Mouse (Mus musculus): ENCODE results near the gene Prnp.

The Prnp gene

DNA sequence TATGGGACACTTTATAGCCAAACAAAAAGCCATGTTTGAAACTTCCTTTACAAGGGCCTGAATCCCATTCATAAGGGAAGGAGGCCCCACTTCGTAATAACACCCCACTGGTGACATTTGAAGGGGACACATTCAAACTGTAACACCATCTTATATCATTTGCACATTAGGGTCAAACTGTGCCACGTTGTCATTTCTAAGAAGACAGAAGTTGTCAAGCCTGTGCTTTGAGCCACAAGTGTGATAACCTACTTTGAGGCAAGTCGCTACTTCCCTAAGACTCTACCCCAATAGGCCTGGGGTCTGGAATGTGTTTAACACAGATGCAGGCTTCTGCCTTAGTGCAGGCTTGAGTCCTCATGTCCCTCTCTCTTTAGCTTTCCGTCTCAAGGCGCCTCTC, 2.4 kb upstream of the Prnp start:
- no peak for DNase-seq

DNA sequence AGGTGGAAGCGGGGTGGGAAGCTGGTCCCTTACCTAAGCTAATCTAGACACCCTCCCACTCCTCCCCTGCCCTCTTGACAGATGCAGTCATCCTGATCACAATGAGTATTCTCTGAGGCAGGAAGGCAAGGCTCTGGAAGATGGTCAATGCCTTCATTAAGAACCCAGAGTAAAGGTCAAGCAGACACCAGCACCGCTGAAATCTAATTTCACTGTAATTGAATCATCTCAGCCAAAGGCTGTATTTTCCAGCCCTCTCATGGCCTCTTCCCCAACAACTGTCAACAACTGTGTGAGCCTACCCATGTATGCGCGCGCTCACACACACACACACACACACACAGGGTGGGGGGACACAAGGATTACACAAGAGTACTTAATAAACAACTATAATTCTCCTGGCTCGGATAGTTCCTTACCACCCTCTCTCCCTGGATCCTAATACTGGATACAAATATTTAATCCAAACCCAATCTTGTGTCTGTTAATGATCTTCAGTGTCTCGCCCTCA, 1.3 kb upstream of the Prnp start:
- DNase-seq: peak; percentile 41 to 59

DNA sequence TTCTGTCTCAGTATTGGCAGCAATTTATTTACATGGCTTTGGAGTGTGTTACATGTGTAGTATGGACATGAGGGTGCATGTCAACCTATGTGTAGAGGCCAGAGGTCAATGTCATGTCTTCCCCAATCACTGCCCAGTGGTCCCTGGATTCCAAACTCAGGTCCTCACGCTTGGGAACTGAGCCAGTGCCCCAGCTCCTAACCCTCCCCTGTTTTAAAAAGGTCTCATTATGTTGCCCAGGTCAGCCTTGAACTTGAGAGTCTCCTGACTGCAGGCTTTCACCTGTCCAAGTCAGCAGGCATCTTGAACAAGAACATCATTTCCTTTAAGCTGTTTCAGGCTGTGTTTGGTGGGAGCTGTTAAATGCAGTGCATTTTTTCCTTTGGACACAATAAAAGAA, 822 bp upstream of the Prnp start:
- DNase-seq: peak in 1 of 2 experiments; percentile 24

DNA sequence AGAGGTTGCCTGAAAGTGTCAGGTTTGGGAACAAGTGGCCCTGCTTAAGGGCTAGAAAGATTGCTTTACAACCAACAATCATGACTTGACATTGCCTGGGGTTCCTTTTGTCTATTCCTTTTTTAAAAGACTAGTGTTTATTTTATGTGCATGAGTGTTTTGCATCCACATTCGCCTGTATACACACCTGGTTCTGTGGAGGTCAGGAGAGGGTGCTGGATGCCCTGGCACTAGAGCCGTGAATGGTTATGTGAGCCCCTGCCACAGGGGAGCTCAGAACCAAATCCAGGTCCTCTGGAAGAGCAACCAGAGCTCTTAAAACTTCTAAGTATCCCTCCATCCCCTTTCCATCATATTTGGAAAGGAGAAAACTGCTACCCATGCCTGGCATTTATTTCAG, 1.1 kb downstream of the Prnp start:
- DNase-seq: no peak

DNA sequence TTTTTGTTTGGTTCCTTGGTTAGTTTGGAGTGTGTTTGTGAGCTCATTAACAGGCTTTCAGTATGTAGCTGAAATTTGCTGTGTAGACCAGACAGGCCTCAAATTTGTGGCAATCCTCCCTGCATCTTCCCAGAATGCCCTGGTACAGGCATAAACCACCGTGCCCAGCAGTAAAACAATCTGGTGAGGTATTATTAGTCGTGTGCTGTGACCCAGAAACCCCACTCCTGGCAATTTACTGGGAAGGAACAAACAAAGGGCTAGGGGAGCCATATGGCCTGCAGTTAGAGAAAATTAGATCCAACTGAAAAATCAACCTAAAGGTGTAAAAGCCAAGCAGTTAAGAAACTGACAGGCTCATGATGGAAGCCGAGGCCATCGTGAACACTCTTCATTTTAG, 1.6 kb downstream of the Prnp start:
- peak in 1 of 2 experiments; percentile 13 for DNase-seq

DNA sequence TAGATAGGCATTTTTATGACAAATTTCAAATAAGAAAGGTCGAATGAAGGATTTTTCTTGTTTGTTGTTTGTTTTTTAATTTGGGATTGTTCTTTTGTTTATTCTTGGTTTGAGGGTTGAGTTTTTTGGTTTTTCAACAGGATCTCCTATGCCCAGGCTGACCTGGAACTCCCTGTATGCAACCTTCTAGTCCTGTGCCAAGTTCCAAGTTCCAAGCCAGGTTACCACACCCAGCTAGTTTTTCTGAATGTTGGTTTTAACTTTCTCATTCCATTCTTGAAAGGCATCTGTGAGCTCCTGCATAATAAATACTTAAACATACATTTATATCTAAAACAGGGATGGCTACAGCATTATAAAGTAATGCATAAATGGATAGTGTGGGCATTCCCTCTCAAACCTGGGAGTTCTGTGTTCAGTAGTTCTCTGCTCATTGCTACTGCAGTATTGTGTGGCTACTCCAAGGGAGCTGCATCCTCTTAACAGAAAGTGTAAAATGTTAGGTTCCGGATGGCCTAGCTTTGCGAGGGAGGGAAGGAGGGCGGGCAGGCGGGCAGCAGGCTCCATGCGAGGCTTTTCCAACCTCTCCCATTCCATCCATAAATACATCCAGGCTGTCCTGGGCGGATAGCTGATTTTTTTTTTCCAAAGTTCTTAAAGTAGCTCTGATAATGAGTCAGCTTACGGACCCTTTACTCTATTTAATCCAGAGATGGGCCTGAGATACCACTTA, 3.0 kb downstream of the Prnp start:
- DNase-seq: peak; percentile 33 to 47

DNA sequence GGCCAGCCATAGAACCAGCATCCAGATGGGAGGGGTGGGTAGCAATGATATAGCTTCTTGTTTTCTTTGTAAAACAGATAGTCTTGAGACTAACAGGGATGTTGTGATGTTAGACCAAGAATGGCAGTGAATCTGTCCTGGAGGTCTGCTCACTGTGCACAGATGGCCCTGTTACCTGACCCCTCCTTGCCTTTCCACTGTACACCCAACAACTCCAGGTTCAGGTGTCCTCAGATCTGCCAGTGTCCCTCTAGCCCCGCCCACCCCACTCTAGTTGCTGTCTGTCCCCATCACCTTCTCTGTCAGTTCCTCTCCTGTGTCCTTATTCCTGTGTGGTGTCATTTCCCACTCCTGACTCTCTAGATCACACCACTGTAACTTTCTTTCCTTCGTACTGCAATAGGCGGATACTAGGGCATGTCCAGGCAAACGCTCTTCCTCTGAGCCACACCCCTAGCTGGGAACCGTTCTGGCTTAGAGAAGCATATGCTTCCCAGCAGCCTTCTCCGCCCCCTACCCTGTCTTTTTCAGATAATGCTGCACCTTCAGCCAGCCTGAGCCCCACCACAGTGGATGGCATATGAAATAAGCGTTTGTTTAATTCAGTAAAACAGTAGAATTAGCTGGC, 22.7 kb downstream of the Prnp start:
- no peak for DNase-seq

DNA sequence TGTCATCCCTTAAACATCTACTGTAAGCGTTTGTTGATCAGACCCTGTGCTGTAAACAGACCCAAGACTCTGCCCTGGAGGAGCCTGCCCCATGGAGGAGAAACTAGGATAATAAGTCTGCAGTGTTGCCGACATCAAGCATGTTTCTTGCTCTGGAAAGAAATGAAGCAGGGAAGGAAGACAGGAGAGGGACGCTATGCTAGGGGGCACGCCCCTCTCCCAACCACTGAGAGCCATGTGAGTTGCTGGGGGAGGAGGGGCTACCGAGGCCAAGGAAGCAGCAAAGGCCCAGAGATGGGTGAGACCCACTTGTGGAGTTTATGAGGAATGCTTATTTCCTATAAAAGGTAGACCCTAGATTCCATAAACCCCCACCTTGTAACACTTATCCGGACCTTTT, 23.3 kb downstream of the Prnp start:
- DNase-seq: no peak

DNA sequence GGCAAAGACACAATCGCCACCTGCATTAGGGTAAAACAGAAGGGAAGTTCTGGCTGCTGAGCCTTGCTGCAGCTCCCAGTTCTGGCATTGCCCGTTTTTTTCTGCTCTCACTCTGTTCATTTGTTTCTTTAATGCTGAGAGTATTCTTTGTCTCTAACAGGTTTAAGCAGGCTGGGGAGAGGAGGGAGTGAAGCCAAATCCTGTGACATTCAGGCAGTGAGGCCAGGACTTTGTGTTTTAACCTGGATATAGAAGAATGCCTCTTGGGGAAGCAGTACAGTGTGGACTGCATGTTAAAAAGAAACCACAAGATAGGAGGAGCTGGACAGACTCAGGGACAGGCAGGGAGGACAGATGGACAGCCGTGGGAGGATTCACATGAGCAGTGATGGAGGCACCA, 23.9 kb downstream of the Prnp start:
- DNase-seq: peak; percentile 47 to 51

DNA sequence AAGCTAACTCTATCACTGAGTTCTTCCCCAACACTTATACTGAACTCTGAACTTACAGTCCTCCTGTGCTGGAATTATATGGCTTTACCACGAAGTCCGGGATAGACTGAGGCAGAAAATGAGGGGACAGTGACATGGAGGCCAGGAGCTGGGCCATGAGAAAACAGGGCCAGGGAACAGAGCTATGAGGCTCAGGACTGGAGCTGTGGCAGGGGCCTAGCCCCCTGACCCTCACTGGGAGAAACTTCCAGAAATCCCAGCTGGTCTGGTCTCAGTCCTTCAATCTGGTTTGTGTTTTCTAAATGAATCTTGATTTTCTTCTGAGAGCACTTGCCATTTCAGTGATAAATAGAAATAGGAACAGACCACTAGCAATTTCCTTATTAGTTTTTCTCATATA, 24.5 kb downstream of the Prnp start:
- DNase-seq: no peak

DNA sequence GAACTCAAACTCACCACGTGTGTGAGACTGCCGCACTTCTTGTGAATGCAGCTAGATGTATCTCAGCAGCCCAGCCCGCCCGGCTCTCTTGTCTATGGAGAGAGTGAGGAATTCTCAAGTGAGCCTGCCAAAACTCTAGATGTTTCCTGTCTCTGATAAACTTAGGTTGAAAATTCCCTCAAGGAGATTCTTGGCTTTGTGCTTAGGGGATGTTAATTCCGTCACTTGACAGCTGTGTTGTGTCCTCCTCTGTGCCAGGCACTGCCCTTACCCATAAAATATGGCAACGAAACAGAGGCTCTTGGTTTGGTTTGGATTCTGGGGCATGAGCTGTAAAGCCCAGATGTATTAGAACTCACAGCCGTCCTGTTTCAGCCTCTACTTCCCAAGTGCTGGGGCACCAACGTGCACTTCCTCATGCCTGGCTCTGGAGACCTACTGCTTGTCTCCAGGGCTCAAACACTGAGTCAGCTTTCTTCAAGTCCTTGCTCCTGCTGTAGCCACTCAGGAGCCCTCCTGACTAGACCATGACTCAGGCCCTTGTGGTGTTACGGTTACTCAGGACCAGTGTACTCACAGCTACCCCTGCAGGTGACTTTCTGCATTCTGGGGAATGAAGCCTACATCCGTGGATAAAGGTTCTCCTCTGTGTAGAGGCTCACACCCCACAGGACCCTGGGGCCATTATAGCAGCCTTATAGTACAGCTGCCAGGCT, 25.8 kb downstream of the Prnp start:
- peak in 1 of 2 experiments; percentile 32 for DNase-seq

DNA sequence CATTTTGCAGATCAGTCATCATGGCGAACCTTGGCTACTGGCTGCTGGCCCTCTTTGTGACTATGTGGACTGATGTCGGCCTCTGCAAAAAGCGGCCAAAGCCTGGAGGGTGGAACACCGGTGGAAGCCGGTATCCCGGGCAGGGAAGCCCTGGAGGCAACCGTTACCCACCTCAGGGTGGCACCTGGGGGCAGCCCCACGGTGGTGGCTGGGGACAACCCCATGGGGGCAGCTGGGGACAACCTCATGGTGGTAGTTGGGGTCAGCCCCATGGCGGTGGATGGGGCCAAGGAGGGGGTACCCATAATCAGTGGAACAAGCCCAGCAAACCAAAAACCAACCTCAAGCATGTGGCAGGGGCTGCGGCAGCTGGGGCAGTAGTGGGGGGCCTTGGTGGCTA, 26.7 kb downstream of the Prnp start:
- DNase-seq: no peak

DNA sequence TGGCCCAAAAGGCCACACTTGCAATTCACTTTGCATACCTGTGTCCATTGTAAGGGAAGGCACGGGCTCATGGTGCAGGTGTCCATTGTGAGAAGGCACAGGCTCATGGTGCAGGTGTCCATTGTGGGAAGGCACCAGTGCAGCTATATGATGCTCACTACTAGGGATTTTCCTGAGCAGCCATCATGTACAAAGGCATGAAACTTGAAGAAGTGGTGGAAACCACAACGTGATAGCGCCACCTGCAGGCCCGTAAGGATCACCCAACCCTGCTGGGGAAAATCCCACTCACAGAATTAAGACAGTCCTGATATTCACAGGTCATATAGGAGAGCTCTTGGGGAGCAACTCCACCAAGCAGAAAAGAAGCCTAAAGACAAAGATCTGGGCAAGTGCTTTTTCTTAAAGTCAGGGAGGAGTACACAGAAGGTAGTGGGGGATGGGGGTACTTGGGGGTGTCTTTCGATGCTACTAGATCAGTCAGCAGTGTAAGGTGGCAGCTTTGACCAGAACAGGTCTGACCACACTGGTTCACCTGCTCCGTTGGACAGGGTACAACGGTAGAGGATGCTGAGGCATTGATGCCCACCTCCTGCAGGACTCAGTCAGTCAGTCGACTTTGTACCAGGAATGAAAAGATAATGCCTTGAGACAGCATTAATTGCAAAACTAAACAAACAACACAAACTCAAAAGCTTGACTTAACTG, 29.8 kb downstream of the Prnp start:
- peak; percentile 44 to 83 for DNase-seq

DNA sequence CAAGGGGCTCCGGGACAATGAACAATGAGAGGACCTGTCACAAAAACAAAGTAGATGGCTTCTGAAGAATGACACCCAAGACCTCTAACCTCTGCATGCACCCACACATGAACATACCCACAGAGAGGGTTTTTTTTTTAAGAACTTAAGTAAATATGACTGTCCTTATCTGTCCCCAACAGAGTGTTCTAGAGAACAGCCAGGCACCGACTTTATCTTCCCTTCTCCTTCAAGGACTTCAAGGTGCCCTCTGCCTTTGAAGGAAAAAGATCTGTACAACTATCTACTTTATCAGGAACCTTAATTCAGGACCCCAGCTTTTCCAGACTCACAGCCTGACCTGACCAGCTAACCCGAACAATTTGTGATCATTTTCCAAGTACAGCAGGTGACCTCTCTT, 30.8 kb downstream of the Prnp start:
- no peak for DNase-seq

DNA sequence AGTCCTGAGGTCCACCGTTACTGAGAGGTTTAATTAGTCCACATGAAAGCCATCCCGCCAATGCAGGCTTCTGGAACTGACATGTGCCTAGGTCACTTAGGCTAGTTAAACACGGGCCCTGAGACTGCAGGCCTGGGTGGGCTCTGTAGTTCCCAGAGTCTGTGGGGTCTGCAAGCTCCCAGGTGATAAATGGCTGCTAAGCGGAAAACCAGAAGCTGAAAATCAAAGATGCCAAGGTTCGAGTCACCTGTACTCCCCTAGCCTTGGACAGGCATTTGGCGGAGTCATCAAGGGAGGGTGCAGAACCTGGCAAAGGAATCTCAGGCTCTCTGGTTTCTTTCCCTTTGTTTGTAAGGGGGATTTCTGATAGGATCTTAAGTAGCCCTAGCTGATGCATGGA, 31.8 kb downstream of the Prnp start:
- no peak for DNase-seq

DNA sequence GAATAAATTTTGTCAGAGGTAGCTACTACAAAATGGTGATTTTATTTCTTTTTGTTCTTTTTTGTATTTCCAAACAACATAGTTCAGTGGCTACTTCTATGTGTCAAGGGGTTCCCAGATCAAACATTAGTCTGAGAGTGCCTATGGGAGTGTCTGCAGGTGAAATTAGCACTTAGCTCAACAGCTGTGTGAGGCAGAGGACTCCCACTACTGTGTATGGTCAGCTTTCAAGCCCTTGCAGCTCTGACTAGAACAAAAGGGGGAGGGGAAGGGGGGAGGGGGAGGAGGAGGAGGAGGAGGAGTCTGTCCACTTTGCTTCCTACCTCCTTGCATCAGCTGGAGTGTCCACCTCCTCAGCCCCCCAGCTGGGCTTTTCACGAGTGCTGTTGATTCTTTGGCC, 34.6 kb downstream of the Prnp start:
- no peak for DNase-seq

DNA sequence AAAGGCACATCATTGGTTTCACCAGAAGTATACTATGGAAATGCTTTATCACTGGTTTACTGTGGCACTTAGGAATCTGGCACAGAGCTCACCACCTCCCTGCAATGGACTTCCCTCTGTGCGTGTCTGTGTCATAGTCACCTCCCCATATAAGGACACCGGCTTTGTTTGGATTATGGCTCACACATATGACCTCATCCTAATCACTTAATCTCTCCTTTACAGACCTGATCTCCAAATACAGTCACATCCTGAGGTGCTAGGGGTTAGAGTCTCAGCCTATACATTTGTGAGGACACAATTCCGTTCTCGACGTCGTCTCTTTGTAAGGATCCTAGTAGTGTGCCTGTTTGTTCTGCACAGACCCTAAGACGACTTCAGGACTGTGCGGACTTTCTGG, 35.5 kb downstream of the Prnp start:
- DNase-seq: no peak

DNA sequence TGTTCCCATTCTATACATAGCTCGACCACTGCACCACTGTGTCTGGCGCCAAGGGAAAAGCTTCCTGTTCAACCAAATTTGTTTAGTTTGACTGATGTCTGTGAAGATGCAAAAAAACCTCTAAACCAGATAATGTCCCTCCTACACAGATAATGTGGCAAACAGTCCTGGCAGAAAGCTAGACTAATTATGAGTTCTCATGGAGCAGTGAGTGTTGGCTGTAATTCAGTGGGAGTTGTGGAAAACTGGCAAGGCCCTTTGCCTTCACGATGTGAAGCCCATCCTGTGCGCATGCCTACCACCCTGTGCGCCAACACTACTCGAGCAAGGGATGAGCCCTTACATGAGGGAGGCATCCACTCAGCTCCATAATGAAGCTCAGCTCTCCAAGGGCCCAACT, 36.0 kb downstream of the Prnp start:
- DNase-seq: no peak

DNA sequence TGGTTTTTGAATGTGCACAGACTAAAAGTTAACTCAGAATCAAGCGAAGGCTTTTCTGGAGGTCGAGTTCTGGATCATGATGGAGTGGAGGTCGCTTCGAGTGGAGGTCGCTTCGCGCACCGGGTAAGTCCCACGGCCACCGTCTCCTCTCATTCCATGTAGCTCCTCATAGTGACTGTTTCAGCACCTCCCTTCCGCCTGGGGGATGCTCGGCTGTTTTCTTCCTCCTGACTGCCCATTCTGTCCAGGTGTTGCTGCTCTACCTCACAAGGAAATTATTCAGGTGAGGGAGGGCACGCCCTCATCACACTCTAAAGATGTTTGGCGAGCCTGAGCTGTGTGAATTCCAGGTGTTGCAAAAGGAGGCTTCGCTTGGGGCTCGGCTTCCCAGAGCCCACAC, 36.6 kb downstream of the Prnp start:
- DNase-seq: no peak

DNA sequence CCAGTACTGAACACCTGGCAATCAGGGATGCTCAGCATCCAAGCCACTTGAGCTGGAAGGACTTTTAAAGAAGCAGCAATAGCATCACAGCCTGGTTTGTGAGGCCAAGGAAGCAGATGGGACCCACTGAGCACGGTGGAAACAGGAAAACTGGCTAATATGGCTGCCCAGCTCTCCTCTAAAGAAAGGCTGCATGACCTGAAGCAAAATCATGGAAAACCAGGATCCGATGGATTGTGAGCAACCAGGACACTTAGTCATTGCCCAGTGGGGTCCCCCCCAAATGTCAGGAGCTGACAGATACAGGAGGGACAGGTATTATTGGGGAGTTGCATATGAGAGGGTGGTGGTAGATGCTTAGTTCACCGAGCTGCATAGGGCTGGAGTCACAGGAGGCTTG, 38.4 kb downstream of the Prnp start:
- no peak for DNase-seq

DNA sequence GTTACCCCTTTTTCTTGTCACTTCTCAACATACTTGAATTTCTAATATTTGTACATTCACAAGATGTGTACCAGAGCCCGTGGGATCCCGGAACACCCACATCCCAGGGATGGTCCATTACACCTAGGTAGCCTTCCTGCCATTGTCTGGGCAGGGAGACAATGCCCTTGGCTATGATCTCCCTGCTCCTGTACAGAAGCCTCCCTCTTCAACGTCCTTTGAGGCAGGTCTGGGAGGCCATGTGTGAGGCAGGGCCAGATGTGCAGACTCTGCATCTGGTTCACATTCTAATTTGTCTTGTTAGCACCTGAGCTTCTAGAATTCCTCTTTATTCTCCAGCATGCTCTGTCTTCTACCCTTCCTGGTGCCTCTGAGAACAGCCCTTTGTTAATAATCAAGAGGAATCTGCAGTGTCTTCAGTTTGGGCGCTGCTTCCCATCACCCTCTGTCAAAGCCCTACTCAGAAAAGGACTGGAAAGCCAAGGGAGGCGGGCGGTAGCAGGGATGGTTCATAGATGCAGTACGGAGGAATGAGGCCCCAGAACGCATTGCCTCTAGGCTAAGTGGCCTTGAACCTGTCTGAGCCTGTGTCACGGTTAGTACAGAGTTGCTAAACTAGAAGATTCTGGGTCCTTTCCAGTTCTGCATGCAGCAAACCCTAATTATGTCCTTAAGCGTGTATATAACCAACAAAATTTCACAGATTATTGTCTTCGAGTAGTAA, 39.4 kb downstream of the Prnp start:
- DNase-seq: no peak

DNA sequence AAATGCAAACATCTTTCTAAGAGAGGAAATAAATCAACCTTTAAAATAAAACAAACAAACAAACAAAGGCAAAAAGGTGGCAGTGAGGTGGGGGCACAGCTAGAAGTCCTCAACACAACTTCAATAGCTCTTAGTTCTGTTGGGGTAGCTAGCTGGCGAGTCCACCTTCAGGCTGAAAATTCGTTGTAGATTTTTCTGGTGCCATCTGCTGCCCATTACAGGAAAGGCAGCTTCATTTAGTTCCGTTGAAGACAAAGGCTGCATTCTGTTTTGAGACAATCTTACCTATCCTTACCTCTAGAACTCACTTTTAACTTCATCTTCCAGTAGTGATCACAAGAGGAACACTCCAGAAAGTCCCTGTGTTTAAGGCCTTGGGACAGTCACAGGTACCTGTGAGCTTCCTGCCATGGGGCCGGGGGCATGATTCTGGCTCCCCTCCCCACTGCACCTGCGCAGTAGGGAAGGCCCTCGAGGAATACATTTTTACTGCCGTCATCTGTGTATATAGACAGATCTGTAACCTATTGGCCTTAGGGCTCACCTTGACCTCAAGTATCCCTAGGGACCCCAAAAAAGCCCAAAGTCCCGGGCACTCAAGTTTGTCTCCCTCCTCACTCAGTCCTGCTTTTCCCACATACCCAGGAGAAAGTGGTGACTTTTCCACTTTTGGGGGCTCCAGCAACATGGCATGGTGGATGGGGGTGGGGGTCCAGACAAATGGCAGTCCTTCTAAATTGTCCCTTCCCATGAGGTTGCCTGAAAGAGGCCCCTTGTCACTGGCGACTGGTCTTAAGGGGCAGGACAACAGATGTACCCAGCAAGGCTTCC, 40.3 kb downstream of the Prnp start:
- peak; percentile 49 to 81 for DNase-seq
